10 mouse cellular contexts compared by ENCODE assay signal in genomic region chr2:136885579-136885978, GRCm38 (mm10). TPM values are rescaled to one million over a fixed set of nuclear protein-coding genes. Genes with fewer than 3 reads are reported as not detected.
DNase-seq lines count a peak whose midpoint lies in the region; ATAC-seq lines count a peak whose summit lies in the region.
"Had no signal": no experiment of that assay in that cellular context is flagged by ENCODE, and none has a peak within 500 bp of the region (broad histone marks: within the 10 kb centered on the region; RNA-seq: fewer than 3 reads in every experiment).

Gene AL731706.2, minus strand, starts transcription at chr2:136885679.

- H3K4me3 ChIP-seq in limb, embryonic 13.5 days, result no peak within 1 kb of the TSS

- H3K4me2 ChIP-seq in limb, embryonic 13.5 days (replicated peaks), result no peak within 1 kb of the TSS

- ATAC-seq in limb, embryonic 13.5 days (ENCODE audit: low FRiP score, low read depth), result no peak

- no peak within 1 kb of the TSS for H3K27ac ChIP-seq in limb, embryonic 13.5 days
- H3K27ac ChIP-seq: liver, embryonic 14.5 days had no signal

- WGBS in limb, embryonic 13.5 days, result 89% methylated on average over 2 of the region's 2 CpGs

- no peaks in the 10 kb centered on the region for H3K9me3 ChIP-seq in limb, embryonic 13.5 days

- peaks cover 35% of the 10 kb centered on the region for H3K36me3 ChIP-seq in limb, embryonic 13.5 days

- no peak within 1 kb of the TSS for H3K9ac ChIP-seq in limb, embryonic 13.5 days
- H3K9ac ChIP-seq: liver, embryonic 14.5 days had no signal

- no peaks in the 10 kb centered on the region for H3K27me3 ChIP-seq in limb, embryonic 13.5 days

- H3K4me1 ChIP-seq in limb, embryonic 13.5 days, result peaks cover 5% of the 10 kb centered on the region; the same call in 1 of the 2 replicates

- no peak for DNase-seq in adrenal gland, postnatal 10 days
- no peak for DNase-seq in adrenal gland, adult 8-10 months
- no peak for DNase-seq in thymus, postnatal 0 days (ENCODE audit: low spot score)
- DNase-seq in thymus, postnatal 25 days, result no peak
- no peak for DNase-seq in frontal cortex, postnatal 25 days (ENCODE audit: low spot score in 2 of 2)
- no peak for DNase-seq in urinary bladder, postnatal 36 days (ENCODE audit: low spot score in 2 of 2)
- no peak for DNase-seq in frontal cortex, postnatal 36 days (ENCODE audit: low spot score in 2 of 2)

RNA-seq across cellular contexts. Expression of gene AL731706.2, which starts in this region (rescaled TPM):
- total RNA-seq in adrenal gland, postnatal 10 days (2021), result 10 to 100 TPM; 13.4 to 31.2 TPM
- 10 to 100 TPM in 2 of 4 experiments, 1 to 10 TPM in 1, not detected in 1; 6.7 to 19.6 (median 15.6) TPM for total RNA-seq in adrenal gland, adult 8-10 months (2022)
- 31.0 and 37.4 TPM in 2 replicates for polyA plus RNA-seq in thymus, postnatal 0 days (2015; fragmentation: Nextera tagmentation; extraction: Ambion mirVana)
- polyA plus RNA-seq in limb, embryonic 13.5 days (2015; fragmentation: Nextera tagmentation; extraction: Ambion mirVana), result 32.4 and 39.0 TPM in 2 replicates
- polyA plus RNA-seq: brain, embryonic 14.5 days had no signal
